Mouse (Mus musculus) midbrain, embryonic 15.5 days (tissue): Measurements from ENCODE around the gene Rft1. TPM values are rescaled to one million over a fixed set of nuclear protein-coding genes. Genes with fewer than 3 reads are reported as not detected.

Source experiments
- ATAC-seq: fragments of 200-750 bp; cut with Nextera tagmentation; replicated peaks from 2 replicates; pipeline ENCODE4 v1.8.0; 2017; ENCODE audit warnings: moderate TSS enrichment
- H3K27ac ChIP-seq: fragments of 300-500 bp; sonication (generic); 2 replicates; pipeline ENCODE4 v1.5.1; 2015; ENCODE audit warnings: mild to moderate bottlenecking, inconsistent platforms
- H3K27me3 ChIP-seq: fragments of 300-500 bp; sonication (generic); replicated peaks from 2 replicates; pipeline ENCODE4 v1.6.1; 2015; ENCODE audit warnings: inconsistent platforms
- H3K36me3 ChIP-seq: fragments of 300-500 bp; sonication (generic); replicated peaks from 2 replicates; pipeline ENCODE4 v1.6.1; 2015; ENCODE audit warnings: inconsistent platforms
- H3K4me1 ChIP-seq: fragments of 300-500 bp; sonication (generic); 2 replicates; pipeline ENCODE4 v1.6.1; 2015; ENCODE audit warnings: inconsistent platforms
- H3K4me2 ChIP-seq: fragments of 300-500 bp; sonication (generic); 2 replicates; pipeline ENCODE4 v1.6.1; 2015; ENCODE audit warnings: inconsistent platforms, mild to moderate bottlenecking, moderate library complexity
- H3K4me3 ChIP-seq: fragments of 300-500 bp; sonication (generic); 2 replicates; pipeline ENCODE4 v1.5.1; 2015; ENCODE audit warnings: mild to moderate bottlenecking, inconsistent platforms
- H3K9ac ChIP-seq: fragments of 300-500 bp; sonication (generic); 2 replicates; pipeline ENCODE4 v1.6.1; 2015; ENCODE audit warnings: mild to moderate bottlenecking, inconsistent platforms
- H3K9me3 ChIP-seq: fragments of 300-500 bp; sonication (generic); 2 replicates; pipeline ENCODE4 v1.6.1; 2016; ENCODE audit warnings: inconsistent platforms
- WGBS: fragments of 180-500 bp; shearing (Covaris S2); methylation state at CpG from one replicate; pipeline ENCODE4 v1.1.7; 2015; ENCODE audit warnings: mixed read lengths; 5-methylcytosine and 5-hydroxymethylcytosine counted together
- polyA plus RNA-seq: library from polyadenylated mRNA; unstranded; fragments of >200 nt; fragmentation: Nextera tagmentation; extraction: Ambion mirVana; gene quantifications from 2 replicates; pipeline ENCODE4 v1.2.1, GENCODE M21; 2015

The Rft1 gene
- polyA plus RNA-seq, 1 experiment from 2014 or later: 7.6 TPM

DNA sequence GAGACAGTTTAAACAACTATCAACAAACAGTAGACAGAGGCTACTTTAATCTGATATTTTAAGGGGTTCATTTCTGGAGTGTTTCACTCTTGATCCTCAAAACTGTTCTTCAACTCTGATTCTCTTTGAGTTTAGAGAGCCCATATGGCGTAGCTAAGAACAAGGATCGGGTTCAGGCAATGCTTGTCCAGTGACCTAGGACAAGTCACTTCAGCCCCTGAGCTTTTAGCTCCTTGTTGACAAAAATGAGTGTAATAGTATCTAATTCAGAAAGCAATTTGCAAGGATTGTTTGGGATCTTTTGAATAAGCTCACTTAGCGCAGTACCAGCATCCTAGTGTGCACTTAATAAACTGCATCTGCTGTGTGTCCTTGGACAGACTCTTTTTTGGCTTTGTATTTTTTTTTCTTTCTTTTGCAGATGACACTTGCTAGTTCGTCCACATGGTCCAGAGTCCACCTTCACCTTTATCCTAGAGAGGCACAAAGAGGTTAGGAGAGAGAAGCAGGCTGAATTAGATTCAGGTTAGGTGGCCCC is 600 bp downstream of the Rft1 start:
- WGBS: 51% methylated on average over 4 of the region's 4 CpGs
- Histone ChIP-seq H3K27me3 (no peaks in the 10 kb centered on the region), H3K4me1 (peaks cover 12% of the 10 kb centered on the region), H3K27ac (peak overlapping the region; percentile 87), H3K36me3 (no peaks in the 10 kb centered on the region), H3K4me3 (peak overlapping the region; percentile 85), H3K9ac (peak overlapping the region; percentile 96), H3K9me3 (no peaks in the 10 kb centered on the region), H3K4me2 (peak overlapping the region; percentile 62)
- no peak for ATAC-seq

DNA sequence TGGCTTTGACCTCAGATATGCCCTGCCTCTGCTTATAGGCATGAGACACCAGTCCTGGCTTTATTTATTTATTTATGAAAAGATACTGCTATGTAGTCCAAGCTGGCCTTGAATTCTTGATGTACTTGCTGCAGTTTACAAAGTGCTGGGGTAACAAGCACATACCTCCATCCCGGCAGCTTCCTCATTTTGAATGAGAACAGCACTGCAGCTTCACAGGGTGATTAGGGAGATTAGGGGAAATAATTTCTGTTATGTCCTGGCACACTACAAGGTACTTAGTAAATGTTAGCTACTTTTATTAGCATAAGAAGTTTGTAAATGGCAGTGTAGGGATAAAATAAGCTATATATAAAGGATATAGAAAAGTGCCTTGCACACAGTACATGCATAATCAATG is 1.4 kb downstream of the Rft1 start:
- Histone ChIP-seq H3K9ac (no peak overlapping the region), H3K9me3 (no peaks in the 10 kb centered on the region), H3K4me1 (peaks cover 12% of the 10 kb centered on the region), H3K36me3 (no peaks in the 10 kb centered on the region; the same call in 1 of the 2 replicates), H3K27ac (no peak overlapping the region), H3K4me2 (no peak overlapping the region), H3K4me3 (no peak overlapping the region), H3K27me3 (no peaks in the 10 kb centered on the region)
- ATAC-seq: no peak
- WGBS: 85% methylated on average over 1 of the region's 1 CpGs

DNA sequence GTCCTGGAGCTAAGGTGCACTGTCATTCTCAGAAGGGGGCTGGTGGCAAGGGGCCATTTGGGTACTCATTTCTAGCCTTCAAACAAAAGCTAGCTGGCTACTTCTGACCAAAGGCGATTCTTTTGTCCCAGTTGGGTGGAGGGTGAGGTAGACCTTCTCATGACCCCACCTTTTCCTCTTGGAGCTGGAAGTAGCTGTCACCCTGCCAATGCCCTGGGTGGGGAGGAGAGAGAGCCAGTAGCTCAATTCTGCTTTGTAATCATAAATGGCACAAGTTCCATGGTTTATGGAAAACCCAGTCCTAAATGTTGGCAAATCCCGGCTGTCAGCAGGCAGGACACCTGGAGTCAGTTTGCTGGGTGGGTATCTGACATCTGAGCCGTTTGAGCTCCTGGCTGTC is 11.9 kb downstream of the Rft1 start:
- no peak for ATAC-seq
- no peaks in the 10 kb centered on the region for H3K9me3 ChIP-seq
- 90% methylated on average over 3 of the region's 3 CpGs for WGBS

DNA sequence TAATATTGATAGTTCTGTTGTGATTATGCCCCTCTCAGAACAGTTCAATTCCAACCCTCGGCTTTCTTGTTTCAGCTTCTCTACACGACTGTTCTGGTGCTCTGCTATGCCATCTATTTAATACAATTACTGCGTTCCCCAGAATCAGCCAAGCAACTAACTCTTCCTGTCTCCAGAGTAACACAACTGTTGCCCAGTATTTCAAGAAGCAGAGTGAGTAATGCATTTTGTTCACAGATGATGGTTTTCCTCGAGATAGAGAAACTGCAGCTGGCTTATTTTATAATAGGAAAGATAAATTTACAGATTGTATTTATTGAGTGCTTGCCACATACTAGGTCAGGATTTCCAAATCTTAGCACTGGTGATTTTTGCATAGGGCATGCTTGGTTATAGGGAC is 12.4 kb downstream of the Rft1 start:
- Histone ChIP-seq H3K4me3 (no peak overlapping the region), H3K27me3 (no peaks in the 10 kb centered on the region), H3K36me3 (no peaks in the 10 kb centered on the region; the same call in 1 of the 2 replicates), H3K9me3 (no peaks in the 10 kb centered on the region), H3K9ac (no peak overlapping the region), H3K27ac (no peak overlapping the region), H3K4me1 (no peaks in the 10 kb centered on the region), H3K4me2 (no peak overlapping the region)
- no peak for ATAC-seq
- WGBS: 89% methylated on average over 4 of the region's 4 CpGs

More for the DNA sequence above, 11.9 kb downstream of the Rft1 start:
- H3K4me1 ChIP-seq: no peaks in the 10 kb centered on the region
- no peak overlapping the region for H3K4me3 ChIP-seq
- H3K27ac ChIP-seq: no peak overlapping the region
- no peak overlapping the region for H3K9ac ChIP-seq
- no peak overlapping the region for H3K4me2 ChIP-seq
- H3K36me3 ChIP-seq: no peaks in the 10 kb centered on the region; the same call in 1 of the 2 replicates
- H3K27me3 ChIP-seq: no peaks in the 10 kb centered on the region

DNA sequence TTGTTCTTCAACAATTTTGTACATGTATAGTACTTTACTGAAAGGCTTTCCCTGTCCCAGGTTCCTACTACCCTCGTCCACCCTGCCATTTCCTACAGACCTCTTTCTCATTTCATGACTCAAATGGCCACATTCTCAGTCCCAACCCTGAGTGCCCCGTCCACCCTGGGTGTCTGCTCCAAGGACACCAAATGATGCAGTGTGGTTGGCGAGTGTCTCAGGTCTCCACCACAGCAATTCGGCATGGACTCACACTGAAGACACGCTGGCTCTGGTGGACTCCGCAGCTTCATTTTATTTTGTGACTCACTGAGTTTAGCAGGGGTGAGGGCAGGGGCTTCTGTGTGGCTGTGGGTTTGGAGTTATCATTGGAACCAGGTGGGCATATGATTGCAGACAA is 16.0 kb downstream of the Rft1 start:
- H3K27ac ChIP-seq: no peak overlapping the region
- 95% methylated on average over 6 of the region's 6 CpGs for WGBS
- no peaks in the 10 kb centered on the region for H3K27me3 ChIP-seq
- H3K4me2 ChIP-seq: no peak overlapping the region
- no peak overlapping the region for H3K4me3 ChIP-seq
- no peak for ATAC-seq
- H3K9ac ChIP-seq: no peak overlapping the region
- peaks cover 2% of the 10 kb centered on the region; the same call in 1 of the 2 replicates for H3K36me3 ChIP-seq
- H3K9me3 ChIP-seq: no peaks in the 10 kb centered on the region
- H3K4me1 ChIP-seq: no peaks in the 10 kb centered on the region

DNA sequence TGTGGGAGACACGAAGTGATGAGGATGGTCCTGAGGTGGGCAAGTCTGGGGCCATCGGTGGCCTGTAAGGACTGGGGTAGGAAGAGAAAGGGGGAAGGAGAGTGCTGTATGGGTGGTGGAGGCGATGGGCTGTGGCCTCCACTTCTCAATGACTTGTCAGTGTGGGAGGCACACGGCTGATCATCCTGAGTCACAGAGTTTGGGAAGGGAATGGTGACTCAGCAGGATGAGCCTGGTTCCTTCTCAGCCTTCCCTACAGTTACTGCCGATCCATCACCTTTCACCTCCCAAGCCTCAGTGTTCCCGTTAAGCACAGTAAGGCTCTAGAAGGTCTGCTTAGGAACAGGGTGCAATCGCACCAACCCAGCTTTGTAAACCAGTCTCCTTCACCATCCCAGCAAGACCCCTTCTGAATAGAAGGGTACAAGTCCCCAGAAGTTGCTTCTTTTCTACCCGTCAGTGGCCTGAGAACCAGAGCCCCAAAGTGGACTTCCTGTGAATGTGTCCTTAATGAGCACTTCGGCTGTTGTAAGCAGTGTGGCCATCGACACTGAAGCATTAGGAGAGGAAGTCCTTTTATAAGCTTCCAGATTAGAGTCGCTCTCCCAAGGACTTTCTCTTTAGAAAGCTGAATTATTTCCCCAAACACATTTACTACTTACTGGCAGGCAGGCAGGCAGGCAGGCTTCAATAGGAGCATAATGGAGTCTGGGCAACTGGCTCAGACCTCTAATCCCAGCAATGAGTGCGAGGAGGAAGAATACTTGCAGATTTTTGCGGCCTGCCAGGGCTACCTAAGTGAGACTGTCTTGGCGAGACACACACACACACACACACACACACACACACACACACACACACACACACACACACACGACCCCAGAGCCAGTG is 17.2 kb downstream of the Rft1 start:
- H3K4me2 ChIP-seq: no peak overlapping the region
- 62% methylated on average over 15 of the region's 15 CpGs for WGBS
- H3K9ac ChIP-seq: no peak overlapping the region
- no peaks in the 10 kb centered on the region for H3K4me1 ChIP-seq
- no peaks in the 10 kb centered on the region for H3K9me3 ChIP-seq
- 0 out of 2 replicates have a peak, but pooled peaks cover 2% of the 10 kb centered on the region for H3K36me3 ChIP-seq
- no peaks in the 10 kb centered on the region for H3K27me3 ChIP-seq
- H3K27ac ChIP-seq: peak overlapping the region; percentile 48
- H3K4me3 ChIP-seq: no peak overlapping the region
- no peak; the same call in 1 of the 2 replicates for ATAC-seq

DNA sequence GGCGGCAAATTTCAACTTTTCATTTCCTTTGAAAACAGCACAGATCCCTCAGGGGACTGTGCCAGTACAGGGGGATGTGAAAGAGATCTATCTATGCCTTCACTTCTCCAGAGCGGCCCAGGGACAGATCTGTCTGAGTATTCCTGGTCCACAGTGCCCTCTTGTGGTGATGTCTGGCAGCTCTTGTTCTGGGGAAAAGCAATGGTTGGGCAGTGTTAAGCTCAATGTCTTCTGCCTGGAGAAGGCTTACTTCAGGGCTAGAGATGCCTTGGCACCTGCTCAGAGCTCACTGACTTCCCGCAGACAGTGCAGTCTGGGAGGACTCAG is 17.8 kb downstream of the Rft1 start:
- Histone ChIP-seq H3K4me1 (no peaks in the 10 kb centered on the region), H3K9ac (no peak overlapping the region), H3K36me3 (0 out of 2 replicates have a peak, but pooled peaks cover 2% of the 10 kb centered on the region), H3K4me2 (no peak overlapping the region), H3K27me3 (no peaks in the 10 kb centered on the region), H3K27ac (no peak overlapping the region), H3K9me3 (no peaks in the 10 kb centered on the region), H3K4me3 (no peak overlapping the region)
- WGBS: 5% methylated on average over 3 of the region's 3 CpGs
- ATAC-seq: peak; percentile 82

DNA sequence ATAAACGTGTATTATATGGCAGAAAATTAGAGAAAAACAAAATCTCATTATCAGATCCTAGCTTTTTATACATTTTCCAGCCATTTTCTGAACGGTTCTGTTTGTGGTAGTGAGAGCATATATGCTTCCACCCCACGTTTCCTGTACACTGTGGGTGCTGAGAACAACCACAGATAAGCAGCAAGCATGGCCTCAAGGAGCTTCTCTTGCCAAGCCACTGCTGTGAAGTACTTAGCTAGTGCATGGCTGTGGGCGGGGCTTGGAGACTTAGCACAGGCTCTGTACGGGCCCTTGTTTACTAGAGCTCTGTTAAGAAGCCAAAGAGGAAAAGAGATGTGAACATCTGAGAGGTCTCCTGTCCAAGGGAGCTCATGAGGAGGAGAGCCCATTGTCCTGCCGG is 20.8 kb downstream of the Rft1 start:
- Histone ChIP-seq H3K9ac (no peak overlapping the region), H3K4me1 (no peaks in the 10 kb centered on the region), H3K27me3 (no peaks in the 10 kb centered on the region), H3K4me2 (no peak overlapping the region), H3K27ac (no peak overlapping the region), H3K36me3 (peaks cover 11% of the 10 kb centered on the region), H3K4me3 (no peak overlapping the region), H3K9me3 (no peaks in the 10 kb centered on the region)
- WGBS: 62% methylated on average over 6 of the region's 6 CpGs
- no peak for ATAC-seq

DNA sequence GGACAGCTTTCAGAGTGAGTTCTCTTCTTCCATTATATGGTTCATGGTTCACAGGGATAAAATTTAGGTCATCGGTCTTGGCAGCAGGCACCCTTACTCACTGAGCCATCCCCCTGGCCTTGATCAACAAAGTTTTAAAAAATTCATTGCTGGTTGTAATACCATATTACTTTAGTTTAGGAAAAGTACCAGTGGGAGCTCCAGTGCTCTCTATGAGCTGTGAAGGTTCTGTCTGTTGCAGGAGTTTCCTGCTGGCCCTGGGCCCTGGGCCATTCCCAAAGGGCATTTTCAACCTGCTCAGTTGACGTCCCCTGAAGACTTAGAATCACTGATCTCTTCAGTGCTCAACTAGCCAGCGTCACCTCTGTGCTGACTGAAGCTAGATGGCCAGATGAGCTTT is 28.0 kb downstream of the Rft1 start:
- 87% methylated on average over 3 of the region's 3 CpGs for WGBS
- H3K36me3 ChIP-seq: peaks cover 18% of the 10 kb centered on the region
- H3K9me3 ChIP-seq: no peaks in the 10 kb centered on the region
- ATAC-seq: no peak
- H3K9ac ChIP-seq: no peak overlapping the region
- H3K27ac ChIP-seq: no peak overlapping the region
- no peaks in the 10 kb centered on the region for H3K27me3 ChIP-seq
- no peak overlapping the region for H3K4me3 ChIP-seq
- no peak overlapping the region for H3K4me2 ChIP-seq
- no peaks in the 10 kb centered on the region for H3K4me1 ChIP-seq

DNA sequence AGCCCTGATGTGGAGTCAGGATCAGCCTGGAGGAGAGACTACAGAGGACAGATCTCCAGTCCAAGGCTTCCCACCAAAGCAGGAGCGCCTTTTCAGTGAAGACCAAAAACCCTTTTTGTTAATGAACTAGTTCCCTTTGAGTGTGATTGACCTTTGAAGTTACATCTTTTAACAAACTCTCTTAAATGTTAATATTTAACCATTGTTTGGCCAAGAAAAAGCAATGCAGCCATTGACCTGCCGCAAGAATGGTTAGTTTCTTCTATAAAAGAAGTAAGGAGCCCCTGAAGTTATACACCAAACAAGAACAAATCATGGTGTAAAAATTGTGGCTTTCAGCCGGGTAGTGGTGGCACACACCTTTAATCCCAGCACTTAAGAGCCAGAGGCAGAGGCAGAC is 36.5 kb downstream of the Rft1 start:
- ATAC-seq: no peak
- Histone ChIP-seq H3K4me1 (no peaks in the 10 kb centered on the region), H3K9ac (no peak overlapping the region), H3K27ac (no peak overlapping the region), H3K9me3 (no peaks in the 10 kb centered on the region), H3K4me3 (no peak overlapping the region), H3K27me3 (no peaks in the 10 kb centered on the region), H3K4me2 (no peak overlapping the region), H3K36me3 (peaks cover 13% of the 10 kb centered on the region)
- 92% methylated on average over 3 of the region's 3 CpGs for WGBS

DNA sequence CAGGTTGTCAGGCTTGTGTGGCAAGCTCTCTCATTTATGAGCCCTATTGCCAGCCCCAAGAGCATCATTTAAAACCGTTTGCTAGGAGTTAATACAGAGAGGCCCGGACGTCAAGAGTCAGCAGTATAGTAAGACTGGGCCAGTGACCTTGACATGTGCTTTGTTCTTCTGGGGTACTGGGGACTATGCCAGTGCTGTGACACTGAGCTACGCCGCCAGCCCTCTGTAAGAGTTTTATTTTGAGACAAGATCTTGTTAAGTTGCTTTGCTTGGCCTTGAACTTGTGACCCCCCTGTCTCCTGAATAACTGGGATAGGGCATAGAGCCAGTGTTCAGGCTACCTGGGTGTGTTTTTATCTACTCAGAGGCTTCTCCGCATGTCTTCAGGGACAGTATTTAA is 38.3 kb downstream of the Rft1 start:
- Histone ChIP-seq H3K4me1 (peaks cover 10% of the 10 kb centered on the region), H3K9ac (no peak overlapping the region), H3K27ac (no peak overlapping the region), H3K27me3 (no peaks in the 10 kb centered on the region), H3K36me3 (peaks cover 13% of the 10 kb centered on the region), H3K4me2 (no peak overlapping the region), H3K9me3 (no peaks in the 10 kb centered on the region), H3K4me3 (no peak overlapping the region)
- no peak for ATAC-seq
- WGBS: 87% methylated on average over 6 of the region's 6 CpGs

DNA sequence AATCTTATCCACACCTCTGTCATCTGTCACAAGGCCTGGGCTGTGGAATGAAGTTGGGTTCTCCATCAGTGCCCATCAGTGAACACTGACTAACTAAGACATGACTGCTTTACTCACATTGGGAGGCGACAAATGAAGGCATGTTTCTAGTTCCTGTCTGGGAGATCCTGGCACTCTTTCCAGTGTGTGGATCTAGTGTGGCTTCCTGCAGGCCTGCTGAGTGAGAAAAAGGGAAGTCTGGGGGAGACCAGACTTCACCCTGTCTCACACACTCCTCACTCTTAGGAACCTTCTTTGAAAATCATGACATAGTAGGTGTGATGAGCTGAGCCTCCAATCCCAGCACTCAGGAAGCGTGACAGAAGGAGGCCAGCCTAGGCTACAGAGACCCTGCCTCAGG is 40.6 kb downstream of the Rft1 start:
- no peak overlapping the region for H3K27ac ChIP-seq
- WGBS: 88% methylated on average over 2 of the region's 2 CpGs
- peaks cover 11% of the 10 kb centered on the region for H3K36me3 ChIP-seq
- H3K4me3 ChIP-seq: no peak overlapping the region
- no peak for ATAC-seq
- no peaks in the 10 kb centered on the region for H3K27me3 ChIP-seq
- no peaks in the 10 kb centered on the region for H3K9me3 ChIP-seq
- no peak overlapping the region for H3K4me2 ChIP-seq
- peaks cover 23% of the 10 kb centered on the region for H3K4me1 ChIP-seq
- no peak overlapping the region for H3K9ac ChIP-seq

DNA sequence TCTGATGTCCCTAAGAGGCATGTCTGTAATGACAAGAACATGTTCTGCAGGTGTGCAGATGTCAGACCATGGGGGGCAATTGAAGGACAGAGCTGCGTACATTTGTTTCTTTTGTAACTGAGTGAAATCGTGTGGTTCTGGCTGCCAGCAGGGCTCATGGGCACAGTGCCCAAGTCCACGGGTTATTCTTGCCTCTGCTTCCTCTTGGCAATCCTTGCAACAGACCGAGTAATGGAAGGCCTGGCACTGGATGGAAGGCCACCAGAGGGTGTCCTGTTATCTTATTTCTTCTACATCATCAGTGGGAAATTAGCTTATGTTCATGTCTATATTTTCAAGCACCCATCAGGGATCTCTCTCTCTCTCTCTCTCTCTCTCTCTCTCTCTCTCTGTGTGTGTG is 41.4 kb downstream of the Rft1 start:
- Histone ChIP-seq H3K4me3 (no peak overlapping the region), H3K9ac (no peak overlapping the region), H3K4me1 (peaks cover 23% of the 10 kb centered on the region), H3K36me3 (peaks cover 3% of the 10 kb centered on the region; the same call in 1 of the 2 replicates), H3K27me3 (no peaks in the 10 kb centered on the region), H3K9me3 (no peaks in the 10 kb centered on the region), H3K4me2 (no peak overlapping the region), H3K27ac (no peak overlapping the region)
- WGBS: 52% methylated on average over 4 of the region's 4 CpGs
- no peak for ATAC-seq
